Comparison of ENCODE assay signal across 15 mouse cellular contexts in genomic region chr16:91265972-91266371, GRCm38 (mm10). TPM values are rescaled to one million over a fixed set of nuclear protein-coding genes. Genes with fewer than 3 reads are reported as not detected.
A peak's percentile ranks its signal among the peaks of the same experiment; 100 is the strongest.
DNase-seq lines count a peak whose midpoint lies in the region; ATAC-seq and TF ChIP-seq lines count a peak whose summit lies in the region.
"Had no signal": no experiment of that assay in that cellular context is flagged by ENCODE, and none has a peak within 500 bp of the region (broad histone marks: within the 10 kb centered on the region; RNA-seq: fewer than 3 reads in every experiment).

No protein-coding gene starts in this region.

- peaks cover 2% of the 10 kb centered on the region; the same call in 1 of the 2 replicates for H3K27me3 ChIP-seq in cerebellum, adult 2 months (ENCODE audit: control insufficient read depth, insufficient read depth, low read length)
- H3K27me3 ChIP-seq in neural tube, embryonic 14.5 days (ENCODE audit: control insufficient read depth, insufficient read depth, low read length): peaks cover 60% of the 10 kb centered on the region
- peaks cover 3% of the 10 kb centered on the region for H3K27me3 ChIP-seq in kidney, adult 2 months (replicated peaks; ENCODE audit: control insufficient read depth, insufficient read depth, low read length)

- H3K27ac ChIP-seq in cerebellum, adult 2 months (ENCODE audit: insufficient read depth, low read length): no peak overlapping the region; the same call in 1 of the 2 replicates
- H3K27ac ChIP-seq in neural tube, embryonic 14.5 days (ENCODE audit: low read depth, low read length): no peak overlapping the region
- no peak overlapping the region; the same call in 1 of the 2 replicates for H3K27ac ChIP-seq in left cerebral cortex, adult 2 months
- no peak overlapping the region for H3K27ac ChIP-seq in kidney, adult 2 months (ENCODE audit: insufficient read depth, low read depth, low read length)
- H3K27ac ChIP-seq: embryonic facial prominence, embryonic 15.5 days; kidney, postnatal 0 days; liver, embryonic 12.5 days had no signal

- H3K9ac ChIP-seq in neural tube, embryonic 14.5 days (replicated peaks; ENCODE audit: low read depth, low read length): no peak overlapping the region
- H3K9ac ChIP-seq: embryonic facial prominence, embryonic 15.5 days; liver, embryonic 12.5 days had no signal

- ATAC-seq in neural tube, embryonic 14.5 days (ENCODE audit: low read depth): peak; percentile 18; the same call in 1 of the 2 replicates
- no peak for ATAC-seq in erythroblast, adult 5-6 weeks (replicated peaks; ENCODE audit: low FRiP score, poor library complexity, severe bottlenecking)
- ATAC-seq: liver, embryonic 12.5 days; Patski had no signal

- no peaks in the 10 kb centered on the region for H3K4me1 ChIP-seq in cerebellum, adult 2 months (ENCODE audit: control insufficient read depth, insufficient read depth, low read length)
- peaks cover 11% of the 10 kb centered on the region for H3K4me1 ChIP-seq in neural tube, embryonic 14.5 days (ENCODE audit: control insufficient read depth, insufficient read depth, low read length)
- no peaks in the 10 kb centered on the region for H3K4me1 ChIP-seq in kidney, adult 2 months (ENCODE audit: control insufficient read depth, insufficient read depth, low read length)

- no peak for TF ChIP-seq POLR2A in cerebellum, adult 2 months (IDR thresholded peaks at IDR 0.05; ENCODE audit: borderline replicate concordance, insufficient read depth, low read length)
- no peak for TF ChIP-seq POLR2A in kidney, adult 2 months (IDR thresholded peaks at IDR 0.05; ENCODE audit: low read depth, low read length)

- H3K4me3 ChIP-seq in cerebellum, adult 2 months (replicated peaks; ENCODE audit: insufficient read depth, low read depth, low read length): no peak overlapping the region
- H3K4me3 ChIP-seq in neural tube, embryonic 14.5 days (ENCODE audit: low read depth, low read length): no peak overlapping the region
- no peak overlapping the region for H3K4me3 ChIP-seq in left cerebral cortex, adult 2 months
- H3K4me3 ChIP-seq in kidney, adult 2 months (ENCODE audit: insufficient read depth, low read depth, low read length): no peak overlapping the region
- H3K4me3 ChIP-seq: embryonic facial prominence, embryonic 15.5 days; liver, embryonic 12.5 days had no signal

- WGBS in cerebellum, adult 2 months: 13% methylated on average over 6 of the region's 6 CpGs
- WGBS in neural tube, embryonic 14.5 days: 70% methylated on average over 6 of the region's 6 CpGs
- 72% methylated on average over 6 of the region's 6 CpGs for WGBS in kidney, adult 2 months

- intact Hi-C loops in left cerebral cortex, adult 2 months (cut with DNase I): no loop called here

- peak; percentile 23 to 41 for DNase-seq in cerebellum, adult 2 months
- DNase-seq in cerebellum, adult 11 months: no peak
- no peak for DNase-seq in neural tube, embryonic 10.5 days (ENCODE audit: extremely low spot score, low spot score)
- DNase-seq in left cerebral cortex, adult 2 months (ENCODE audit: extremely low spot score in 1 of 2, low spot score in 2 of 2): peak; percentile 29 to 56
- DNase-seq in right cerebral cortex, postnatal 4 days: peak; percentile 69
- no peak for DNase-seq in kidney, adult 2 months

- no peaks in the 10 kb centered on the region for H3K36me3 ChIP-seq in neural tube, embryonic 14.5 days (ENCODE audit: control insufficient read depth, insufficient read depth, low read length)
- H3K36me3 ChIP-seq in kidney, adult 2 months (ENCODE audit: control insufficient read depth, insufficient read depth, low read length): no peaks in the 10 kb centered on the region
- H3K36me3 ChIP-seq: embryonic facial prominence, embryonic 15.5 days; liver, embryonic 12.5 days had no signal

- H3K4me2 ChIP-seq in neural tube, embryonic 14.5 days (ENCODE audit: low read depth, low read length): no peak overlapping the region
- H3K4me2 ChIP-seq: embryonic facial prominence, embryonic 15.5 days; liver, embryonic 12.5 days had no signal

- H3K9me3 ChIP-seq in neural tube, embryonic 14.5 days (ENCODE audit: control insufficient read depth, low read length): no peaks in the 10 kb centered on the region
- H3K9me3 ChIP-seq: embryonic facial prominence, embryonic 15.5 days; liver, embryonic 12.5 days had no signal

- no peak for TF ChIP-seq CTCF in cerebellum, adult 2 months (IDR thresholded peaks at IDR 0.05; ENCODE audit: borderline replicate concordance, insufficient read depth, low read depth, low read length)
- TF ChIP-seq CTCF in left cerebral cortex, adult 2 months (IDR thresholded peaks at IDR 0.05): no peak
- TF ChIP-seq CTCF in kidney, adult 2 months (conservative IDR thresholded peaks at IDR 0.05; ENCODE audit: insufficient read depth, insufficient read length, low read depth, low read length): no peak

RNA-seq across cellular contexts. Expression of gene Olig1, which starts 3.6 kb away (rescaled TPM):
- polyA plus RNA-seq in cerebellum, adult 2 months (2012; rRNA removed): 191 and 233 TPM in 2 replicates
- 49.3 and 62.2 TPM in 2 replicates for polyA plus RNA-seq in neural tube, embryonic 14.5 days (2014; fragmentation: Nextera tagmentation; extraction: Ambion mirVana)
- total RNA-seq in left cerebral cortex, adult 2 months (2021): 10 to 100 TPM; 77.1 to 84.7 TPM
- total RNA-seq in erythroblast, adult 5-6 weeks (2015; ENCODE audit: low replicate concordance): not detected in 2 replicates
- not detected in 2 replicates for total RNA-seq in erythroblast, adult 5-6 weeks (2017; ENCODE audit: low replicate concordance)
- polyA plus RNA-seq in kidney, adult 2 months (2012; rRNA removed): 0.17 and 0.23 TPM in 2 replicates
- total RNA-seq: heart, adult 8-10 months; megakaryocyte, adult 5-6 weeks had no signal
- polyA plus RNA-seq: C2C12; liver, embryonic 12.5 days; Patski had no signal

RNA-seq across cellular contexts. Expression of gene Olig2, which starts 40.7 kb away (rescaled TPM):
- 29.6 and 34.8 TPM in 2 replicates for polyA plus RNA-seq in cerebellum, adult 2 months (2012; rRNA removed)
- polyA plus RNA-seq in neural tube, embryonic 14.5 days (2014; fragmentation: Nextera tagmentation; extraction: Ambion mirVana): 6.5 and 8.3 TPM in 2 replicates
- total RNA-seq in left cerebral cortex, adult 2 months (2021): 10 to 100 TPM; 21.8 to 22.3 TPM
- not detected in 2 replicates for total RNA-seq in erythroblast, adult 5-6 weeks (2015; ENCODE audit: low replicate concordance)
- not detected in 2 replicates for total RNA-seq in erythroblast, adult 5-6 weeks (2017; ENCODE audit: low replicate concordance)
- 0.03 TPM in 1 of 2 replicates, not detected in the other for polyA plus RNA-seq in kidney, adult 2 months (2012; rRNA removed)
- total RNA-seq: heart, adult 8-10 months had no signal
- polyA plus RNA-seq: C2C12; kidney, postnatal 0 days; liver, embryonic 12.5 days; Patski had no signal

Comparison
In these comparisons a context has a peak if more than half of its experiments do, and no peak if none do; other contexts are left out.
1. DNase-seq: peak in cerebellum, adult 2 months (2 of 2), left cerebral cortex, adult 2 months (2 of 2) and right cerebral cortex, postnatal 4 days (single experiment); none in cerebellum, adult 11 months (single experiment), neural tube, embryonic 10.5 days (single experiment) and kidney, adult 2 months (single experiment).
2. RNA of gene Olig1, which starts 3.6 kb away (polyA plus RNA-seq): 191 to 233 TPM in cerebellum, adult 2 months and 49.3 to 62.2 TPM in neural tube, embryonic 14.5 days; 0.17 to 0.23 TPM in kidney, adult 2 months; every median in the first group is over 10 times any median in the second.